Mouse (Mus musculus) myocyte (in vitro differentiated cells): ENCODE data around the gene Ccr2.
"Not testable (repeated sequence)": the region's sequence is repeated elsewhere in the genome, so short reads cannot be mapped to it uniquely, and the experiment has no call there.

Experiments used
- POLR2A ChIP-seq: IDR thresholded peaks from one replicate; pipeline ENCODE4 v1.6.1; 2011; ENCODE audit warnings: low read depth, mild to moderate bottlenecking, control low read depth, moderate library complexity; ENCODE audit not compliant: insufficient read length
- USF1 ChIP-seq: IDR thresholded peaks from one replicate; pipeline ENCODE4 v1.6.1; 2011; ENCODE audit warnings: low read depth, mild to moderate bottlenecking, control low read depth, moderate library complexity

DNA sequence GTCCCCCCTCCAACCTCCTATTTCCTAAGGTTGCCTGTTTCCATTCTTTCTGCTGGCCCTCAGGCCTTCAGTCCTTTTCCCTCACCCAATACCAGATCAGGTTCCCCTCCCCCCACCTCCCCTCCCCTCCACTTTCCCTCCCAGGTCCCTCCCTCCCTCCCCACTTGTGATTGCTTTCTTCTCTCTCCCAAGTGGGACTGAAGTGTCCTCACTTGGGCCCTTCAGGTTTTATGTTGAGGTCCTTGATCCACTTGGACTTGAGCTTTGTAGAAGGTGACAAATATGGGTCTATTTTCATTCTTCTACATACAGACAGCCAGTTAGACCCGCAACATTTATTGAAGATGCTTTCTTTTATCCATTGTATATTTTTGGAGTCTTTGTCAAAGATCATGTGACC, 33.2 kb downstream of the Ccr2 start:
- TF ChIP-seq USF1, POLR2A: not testable (repeated sequence)
